Mouse (Mus musculus) cerebellum, adult 2 months (tissue): Measurements from ENCODE around the gene Plxna1.

Source experiments
- CTCF ChIP-seq: fragments of 200-500 bp; IDR thresholded peaks from 2 replicates; pipeline ENCODE4 v1.5.1; 2011; ENCODE audit warnings: low read depth, mild to moderate bottlenecking, control low read depth, low read length, moderate library complexity, borderline replicate concordance; ENCODE audit not compliant: insufficient read depth
- POLR2A ChIP-seq: fragments of 200-500 bp; IDR thresholded peaks from 2 replicates; pipeline ENCODE4 v1.6.1; 2011; ENCODE audit warnings: low read length, control low read depth, borderline replicate concordance; ENCODE audit not compliant: insufficient read depth

- TF ChIP-seq CTCF (no peak), POLR2A (no peak)
Observed at GRCm38 (mm10) chr6:89296909-89297695, 65.3 kb downstream of the Plxna1 start.
